Mouse (Mus musculus) adrenal gland, postnatal 4 days (tissue): ENCODE data around the gene Ppp1r32. TPM values are rescaled to one million over a fixed set of nuclear protein-coding genes. Genes with fewer than 3 reads are reported as not detected.

Experiments
- DNase-seq, 2 experiments: peaks; one replicate each; pipeline ENCODE4 v3.0.0; 2021 to 2022; ENCODE audit warnings: low spot score in 2 of 2, mixed read lengths in 2 of 2
- total RNA-seq, 2 experiments: library from RNA; stranded (reverse); gene quantifications; 2 replicates each; pipeline ENCODE4 v1.2.3; 2021

Gene Ppp1r32
- total RNA-seq, 2 experiments from 2014 or later = 0.87 to 1.9 TPM

- DNase-seq = no peak
Observed at GRCm38 (mm10) chr19:10459907-10460306, 22.8 kb downstream of the Ppp1r32 start.

- no peak for DNase-seq
Observed at GRCm38 (mm10) chr19:10458096-10458495, 24.6 kb downstream of the Ppp1r32 start.

GRCm38 (mm10) chr19:10457484-10457800, 25.3 kb downstream of the Ppp1r32 start:
- DNase-seq = peak in 1 of 2 experiments; percentile 31

- peak in 1 of 2 experiments; percentile 37 for DNase-seq
Observed at GRCm38 (mm10) chr19:10456752-10457483, 25.8 kb downstream of the Ppp1r32 start, which contains the start of gene Lrrc10b. Gene Lrrc10b (minus strand): TSS chr19:10457473.

GRCm38 (mm10) chr19:10455437-10455806, 27.3 kb downstream of the Ppp1r32 start:
- no peak for DNase-seq

GRCm38 (mm10) chr19:10454718-10455436, 27.9 kb downstream of the Ppp1r32 start:
- no peak for DNase-seq

- DNase-seq = peak in 1 of 2 experiments; percentile 33
Observed at GRCm38 (mm10) chr19:10449708-10450107, 33.0 kb downstream of the Ppp1r32 start.

GRCm38 (mm10) chr19:10449190-10449589, 33.5 kb downstream of the Ppp1r32 start:
- no peak for DNase-seq

GRCm38 (mm10) chr19:10448275-10448674, 34.5 kb downstream of the Ppp1r32 start:
- DNase-seq = no peak

- no peak for DNase-seq
Observed at GRCm38 (mm10) chr19:10444685-10445369, 37.9 kb downstream of the Ppp1r32 start.

GRCm38 (mm10) chr19:10437521-10437920, 45.2 kb downstream of the Ppp1r32 start:
- DNase-seq = no peak

- DNase-seq = no peak
Observed at GRCm38 (mm10) chr19:10436726-10437125, 46.0 kb downstream of the Ppp1r32 start.

GRCm38 (mm10) chr19:10435908-10436307, 46.8 kb downstream of the Ppp1r32 start:
- DNase-seq = peak in 1 of 2 experiments; percentile 35

GRCm38 (mm10) chr19:10434927-10435326, 47.8 kb downstream of the Ppp1r32 start:
- DNase-seq = no peak

- no peak for DNase-seq
Observed at GRCm38 (mm10) chr19:10433879-10434540, 48.7 kb downstream of the Ppp1r32 start.

GRCm38 (mm10) chr19:10433225-10433624, 49.5 kb downstream of the Ppp1r32 start:
- no peak for DNase-seq

GRCm38 (mm10) chr19:10431841-10432240, 50.9 kb downstream of the Ppp1r32 start:
- no peak for DNase-seq

GRCm38 (mm10) chr19:10431410-10431809, 51.3 kb downstream of the Ppp1r32 start:
- DNase-seq = no peak

GRCm38 (mm10) chr19:10429371-10429770, 53.4 kb downstream of the Ppp1r32 start:
- no peak for DNase-seq

- no peak for DNase-seq
Observed at GRCm38 (mm10) chr19:10427431-10427830, 55.3 kb downstream of the Ppp1r32 start.

- DNase-seq = no peak
Observed at GRCm38 (mm10) chr19:10426793-10427192, 55.9 kb downstream of the Ppp1r32 start.
